Mouse (Mus musculus) hindbrain, embryonic 14.5 days (tissue): ENCODE measurements around the gene Qpct. TPM values are rescaled to one million over a fixed set of nuclear protein-coding genes. Genes with fewer than 3 reads are reported as not detected.

ENCODE experiments used
- ATAC-seq: fragments of 200-750 bp; cut with Nextera tagmentation; 2 replicates; pipeline ENCODE4 v1.8.0; 2017; ENCODE audit warnings: moderate number of reproducible peaks, mild to moderate bottlenecking, moderate TSS enrichment, moderate library complexity; ENCODE audit not compliant: low FRiP score
- DNase-seq: peaks from one replicate; pipeline ENCODE4 v3.0.0-alpha.2; 2015; ENCODE audit warnings: low spot score
- H3K27ac ChIP-seq: fragments of 300-500 bp; sonication (generic); 2 replicates; pipeline ENCODE4 v1.5.1; 2014; ENCODE audit warnings: mild to moderate bottlenecking, moderate library complexity
- H3K27me3 ChIP-seq: fragments of 300-500 bp; sonication (generic); 2 replicates; pipeline ENCODE4 v1.6.1; 2014; ENCODE audit warnings: mild to moderate bottlenecking, low read length, mixed read lengths; ENCODE audit not compliant: control insufficient read depth, insufficient read depth
- H3K36me3 ChIP-seq: fragments of 300-500 bp; sonication (generic); replicated peaks from 2 replicates; pipeline ENCODE4 v1.6.1; 2014; ENCODE audit not compliant: control insufficient read depth, insufficient read depth
- H3K4me1 ChIP-seq: fragments of 300-500 bp; sonication (generic); replicated peaks from 2 replicates; pipeline ENCODE4 v1.6.1; 2014; ENCODE audit warnings: antibody characterized with exemption, low read length, mixed read lengths; ENCODE audit not compliant: control insufficient read depth, insufficient read depth
- H3K4me2 ChIP-seq: fragments of 300-500 bp; sonication (generic); replicated peaks from 2 replicates; pipeline ENCODE4 v1.6.1; 2014; ENCODE audit warnings: mild to moderate bottlenecking, moderate library complexity
- H3K4me3 ChIP-seq: fragments of 300-500 bp; sonication (generic); replicated peaks from 2 replicates; pipeline ENCODE4 v1.5.1; 2014; ENCODE audit warnings: mild to moderate bottlenecking, low read length
- H3K9ac ChIP-seq: fragments of 300-500 bp; sonication (generic); 2 replicates; pipeline ENCODE4 v1.6.1; 2014
- H3K9me3 ChIP-seq: fragments of 300-500 bp; sonication (generic); 2 replicates; pipeline ENCODE4 v1.6.1; 2016; ENCODE audit warnings: low read length; ENCODE audit not compliant: control insufficient read depth
- WGBS: fragments of 180-500 bp; shearing (Covaris S2); extraction: QIAGEN DNeasy Blood & Tissue Kit; methylation state at CpG from one replicate; pipeline ENCODE4 v1.1.7; 2014; 5-methylcytosine and 5-hydroxymethylcytosine counted together
- polyA plus RNA-seq: library from polyadenylated mRNA; unstranded; fragments of >200 nt; fragmentation: Nextera tagmentation; extraction: Ambion mirVana; gene quantifications from 2 replicates; pipeline ENCODE4 v1.2.1, GENCODE M21; 2014

The Qpct gene
- polyA plus RNA-seq, 1 experiment from 2014 or later = 22.8 TPM

GRCm38 (mm10) chr17:79068581-79068980, 16.9 kb downstream of the Qpct start:
- DNase-seq = no peak
- Histone ChIP-seq H3K27me3 (no peaks in the 10 kb centered on the region), H3K9ac (no peak overlapping the region), H3K4me3 (no peak overlapping the region), H3K4me2 (no peak overlapping the region), H3K27ac (no peak overlapping the region), H3K4me1 (no peaks in the 10 kb centered on the region), H3K36me3 (no peaks in the 10 kb centered on the region), H3K9me3 (no peaks in the 10 kb centered on the region)
- no peak for ATAC-seq
- WGBS = 59% methylated on average over 7 of the region's 7 CpGs

- DNase-seq (no peak), ATAC-seq (no peak)
- Histone ChIP-seq H3K9me3 (no peaks in the 10 kb centered on the region), H3K4me3 (no peak overlapping the region), H3K4me1 (no peaks in the 10 kb centered on the region), H3K27ac (no peak overlapping the region), H3K27me3 (no peaks in the 10 kb centered on the region), H3K4me2 (no peak overlapping the region), H3K9ac (no peak overlapping the region), H3K36me3 (no peaks in the 10 kb centered on the region)
- 30% methylated on average over 4 of the region's 4 CpGs for WGBS
Measured at GRCm38 (mm10) chr17:79069019-79069418, 17.3 kb downstream of the Qpct start.

- no peaks in the 10 kb centered on the region for H3K9me3 ChIP-seq
- no peak overlapping the region for H3K4me3 ChIP-seq
- ATAC-seq (no peak), DNase-seq (no peak)
- no peaks in the 10 kb centered on the region for H3K4me1 ChIP-seq
- H3K4me2 ChIP-seq = no peak overlapping the region
- no peak overlapping the region for H3K27ac ChIP-seq
- H3K9ac ChIP-seq = no peak overlapping the region
- no peaks in the 10 kb centered on the region for H3K27me3 ChIP-seq
- H3K36me3 ChIP-seq = no peaks in the 10 kb centered on the region
- WGBS = 89% methylated on average over 14 of the region's 14 CpGs
Measured at GRCm38 (mm10) chr17:79069766-79070480, 18.2 kb downstream of the Qpct start.

- Histone ChIP-seq H3K9ac (no peak overlapping the region), H3K4me3 (no peak overlapping the region), H3K36me3 (no peaks in the 10 kb centered on the region), H3K9me3 (no peaks in the 10 kb centered on the region), H3K27ac (no peak overlapping the region), H3K4me1 (no peaks in the 10 kb centered on the region), H3K27me3 (no peaks in the 10 kb centered on the region), H3K4me2 (no peak overlapping the region)
- ATAC-seq (no peak), DNase-seq (no peak)
- WGBS = 73% methylated on average over 11 of the region's 11 CpGs
Measured at GRCm38 (mm10) chr17:79071951-79072350, 20.2 kb downstream of the Qpct start.

- no peaks in the 10 kb centered on the region for H3K27me3 ChIP-seq
- DNase-seq (no peak), ATAC-seq (no peak)
- H3K4me1 ChIP-seq = no peaks in the 10 kb centered on the region
- H3K4me2 ChIP-seq = no peak overlapping the region
- H3K9me3 ChIP-seq = no peaks in the 10 kb centered on the region
- no peaks in the 10 kb centered on the region for H3K36me3 ChIP-seq
- 92% methylated on average over 8 of the region's 8 CpGs for WGBS
- no peak overlapping the region for H3K9ac ChIP-seq
- H3K27ac ChIP-seq = no peak overlapping the region
- H3K4me3 ChIP-seq = no peak overlapping the region
Measured at GRCm38 (mm10) chr17:79076974-79077847, 25.5 kb downstream of the Qpct start.

GRCm38 (mm10) chr17:79077848-79078146, 26.1 kb downstream of the Qpct start:
- WGBS = 92% methylated on average over 1 of the region's 1 CpGs
- Histone ChIP-seq H3K27me3 (no peaks in the 10 kb centered on the region), H3K4me3 (no peak overlapping the region), H3K36me3 (no peaks in the 10 kb centered on the region), H3K4me2 (no peak overlapping the region), H3K27ac (no peak overlapping the region), H3K9ac (no peak overlapping the region), H3K9me3 (no peaks in the 10 kb centered on the region), H3K4me1 (no peaks in the 10 kb centered on the region)
- no peak for DNase-seq
- ATAC-seq = no peak

GRCm38 (mm10) chr17:79078248-79078647, 26.5 kb downstream of the Qpct start:
- H3K4me1 ChIP-seq = no peaks in the 10 kb centered on the region
- no peak overlapping the region for H3K27ac ChIP-seq
- no peak overlapping the region for H3K4me3 ChIP-seq
- DNase-seq = no peak
- H3K9ac ChIP-seq = no peak overlapping the region
- H3K9me3 ChIP-seq = no peaks in the 10 kb centered on the region
- WGBS = 86% methylated on average over 8 of the region's 8 CpGs
- no peak for ATAC-seq
- H3K27me3 ChIP-seq = no peaks in the 10 kb centered on the region
- no peak overlapping the region for H3K4me2 ChIP-seq
- H3K36me3 ChIP-seq = no peaks in the 10 kb centered on the region

- Histone ChIP-seq H3K4me2 (no peak overlapping the region), H3K27me3 (no peaks in the 10 kb centered on the region), H3K36me3 (no peaks in the 10 kb centered on the region), H3K9me3 (no peaks in the 10 kb centered on the region), H3K4me1 (no peaks in the 10 kb centered on the region), H3K9ac (no peak overlapping the region), H3K4me3 (no peak overlapping the region), H3K27ac (no peak overlapping the region)
- ATAC-seq (no peak), DNase-seq (no peak)
- whole genome bisulfite sequencing = 52% methylated on average over 1 of the region's 1 CpGs
Measured at GRCm38 (mm10) chr17:79091710-79092109, 40.0 kb downstream of the Qpct start.

- H3K36me3 ChIP-seq = no peaks in the 10 kb centered on the region
- no peak for ATAC-seq
- DNase-seq = no peak
- H3K4me2 ChIP-seq = no peak overlapping the region
- no peak overlapping the region for H3K27ac ChIP-seq
- 83% methylated on average over 5 of the region's 5 CpGs for WGBS
- no peaks in the 10 kb centered on the region for H3K27me3 ChIP-seq
- no peaks in the 10 kb centered on the region for H3K4me1 ChIP-seq
- no peak overlapping the region for H3K9ac ChIP-seq
- no peak overlapping the region for H3K4me3 ChIP-seq
- H3K9me3 ChIP-seq = no peaks in the 10 kb centered on the region
Measured at GRCm38 (mm10) chr17:79093286-79093975, 41.7 kb downstream of the Qpct start.
